Mouse (Mus musculus) midbrain, embryonic 11.5 days (tissue): ENCODE measurements around the gene A930004D18Rik. TPM values are rescaled to one million over a fixed set of nuclear protein-coding genes. Genes with fewer than 3 reads are reported as not detected.

Source experiments
- ATAC-seq: fragments of 200-750 bp; cut with Nextera tagmentation; 2 replicates; pipeline ENCODE4 v1.8.0; 2017; ENCODE audit warnings: moderate TSS enrichment, moderate library complexity; ENCODE audit not compliant: low FRiP score
- DNase-seq: peaks from one replicate; pipeline ENCODE4 v3.0.0; 2015; ENCODE audit warnings: low spot score; ENCODE audit errors: missing footprints
- H3K27ac ChIP-seq: fragments of 300-500 bp; sonication (generic); 2 replicates; pipeline ENCODE4 v1.5.1; 2014; ENCODE audit warnings: low read depth, low read length
- H3K27me3 ChIP-seq: fragments of 300-500 bp; sonication (generic); 2 replicates; pipeline ENCODE4 v1.6.1; 2014; ENCODE audit warnings: mild to moderate bottlenecking, low read length, moderate library complexity, mixed read lengths; ENCODE audit not compliant: control insufficient read depth, insufficient read depth
- H3K36me3 ChIP-seq: fragments of 300-500 bp; sonication (generic); 2 replicates; pipeline ENCODE4 v1.6.1; 2014; ENCODE audit warnings: mild to moderate bottlenecking, low read length, moderate library complexity, mixed read lengths; ENCODE audit not compliant: control insufficient read depth, insufficient read depth
- H3K4me1 ChIP-seq: fragments of 300-500 bp; sonication (generic); 2 replicates; pipeline ENCODE4 v1.6.1; 2014; ENCODE audit warnings: low read length; ENCODE audit not compliant: control insufficient read depth, insufficient read depth
- H3K4me2 ChIP-seq: fragments of 300-500 bp; sonication (generic); 2 replicates; pipeline ENCODE4 v1.6.1; 2014; ENCODE audit warnings: mild to moderate bottlenecking, moderate library complexity
- H3K4me3 ChIP-seq: fragments of 300-500 bp; sonication (generic); 2 replicates; pipeline ENCODE4 v1.5.1; 2014; ENCODE audit warnings: low read depth, low read length
- H3K9ac ChIP-seq: fragments of 300-500 bp; sonication (generic); 2 replicates; pipeline ENCODE4 v1.6.1; 2014; ENCODE audit warnings: low read length
- H3K9me3 ChIP-seq: fragments of 300-500 bp; sonication (generic); 2 replicates; pipeline ENCODE4 v1.6.1; 2016; ENCODE audit warnings: low read length; ENCODE audit not compliant: control insufficient read depth
- WGBS: fragments of 180-500 bp; shearing (Covaris S2); extraction: QIAGEN DNeasy Blood & Tissue Kit; methylation state at CpG from one replicate; pipeline ENCODE4 v1.1.7; 2014; 5-methylcytosine and 5-hydroxymethylcytosine counted together
- polyA plus RNA-seq: library from polyadenylated mRNA; unstranded; fragments of >200 nt; fragmentation: Nextera tagmentation; extraction: Ambion mirVana; gene quantifications from 2 replicates; pipeline ENCODE4 v1.2.1, GENCODE M21; 2014

Gene A930004D18Rik
- 10.5 and 11.6 TPM in 2 replicates for polyA plus RNA-seq

DNA sequence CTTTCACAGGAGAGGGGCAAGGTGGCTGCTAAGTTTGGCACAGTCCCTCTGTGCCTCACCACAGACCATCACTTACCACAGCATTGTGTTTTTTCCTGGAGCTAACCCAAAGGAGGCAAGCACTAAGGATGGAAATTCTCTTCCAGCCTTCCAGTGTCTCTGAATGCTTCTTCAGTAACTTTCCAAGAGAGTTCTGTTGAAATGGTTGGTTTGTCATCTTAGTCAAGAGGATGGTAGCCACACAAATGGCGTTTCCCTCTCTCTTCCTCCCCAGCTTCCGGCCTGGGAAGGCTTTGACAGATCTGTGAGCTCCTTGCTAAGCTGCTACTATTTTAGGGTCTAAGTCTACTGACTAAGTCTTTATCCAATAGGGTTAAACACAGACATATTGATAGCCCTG lies at the start of gene A930004D18Rik:
TSS of gene A930004D18Rik (minus strand) at position 247 of the 400 bp plus-strand sequence.
- no peak for ATAC-seq
- H3K4me2 ChIP-seq, result peak within 1 kb of the TSS; percentile 94
- H3K9me3 ChIP-seq, result no peaks in the 10 kb centered on the region
- DNase-seq, result peak; percentile 92
- peaks cover 69% of the 10 kb centered on the region for H3K4me1 ChIP-seq
- peak within 1 kb of the TSS; percentile 50; the same call in 1 of the 2 replicates for H3K4me3 ChIP-seq
- H3K36me3 ChIP-seq, result no peaks in the 10 kb centered on the region
- H3K9ac ChIP-seq, result peak within 1 kb of the TSS; percentile 98
- 23% methylated on average over 2 of the region's 2 CpGs for WGBS
- no peaks in the 10 kb centered on the region for H3K27me3 ChIP-seq
- no peak within 1 kb of the TSS for H3K27ac ChIP-seq

GRCm38 (mm10) chr2:18080182-18080860 lies 42.8 kb upstream of the A930004D18Rik start:
- Histone ChIP-seq H3K4me1 (no peaks in the 10 kb centered on the region), H3K4me3 (no peak overlapping the region), H3K36me3 (peaks cover 4% of the 10 kb centered on the region), H3K4me2 (no peak overlapping the region), H3K27ac (no peak overlapping the region), H3K9me3 (no peaks in the 10 kb centered on the region), H3K9ac (no peak overlapping the region), H3K27me3 (no peaks in the 10 kb centered on the region)
- ATAC-seq, result no peak
- no peak for DNase-seq
- 93% methylated on average over 2 of the region's 2 CpGs for WGBS

- 92% methylated on average over 2 of the region's 2 CpGs for WGBS
These were observed 34.4 kb upstream of the A930004D18Rik start for GRCm38 (mm10) chr2:18071947-18072346.

GRCm38 (mm10) chr2:18068071-18068796 lies 30.7 kb upstream of the A930004D18Rik start:
- 85% methylated on average over 4 of the region's 4 CpGs for WGBS
- no peaks in the 10 kb centered on the region for H3K9me3 ChIP-seq
- ATAC-seq (no peak), DNase-seq (peak; percentile 81)
- no peak overlapping the region for H3K4me2 ChIP-seq
- no peaks in the 10 kb centered on the region for H3K36me3 ChIP-seq
- H3K27me3 ChIP-seq, result no peaks in the 10 kb centered on the region
- no peak overlapping the region for H3K9ac ChIP-seq
- peaks cover 8% of the 10 kb centered on the region for H3K4me1 ChIP-seq
- no peak overlapping the region for H3K4me3 ChIP-seq
- no peak overlapping the region for H3K27ac ChIP-seq

More at GRCm38 (mm10) chr2:18071947-18072346, 34.4 kb upstream of the A930004D18Rik start:
- no peak for ATAC-seq
- Histone ChIP-seq H3K4me2 (no peak overlapping the region), H3K9me3 (no peaks in the 10 kb centered on the region), H3K27me3 (no peaks in the 10 kb centered on the region), H3K4me1 (no peaks in the 10 kb centered on the region), H3K36me3 (no peaks in the 10 kb centered on the region), H3K27ac (no peak overlapping the region), H3K4me3 (no peak overlapping the region), H3K9ac (no peak overlapping the region)
- DNase-seq, result no peak

DNA sequence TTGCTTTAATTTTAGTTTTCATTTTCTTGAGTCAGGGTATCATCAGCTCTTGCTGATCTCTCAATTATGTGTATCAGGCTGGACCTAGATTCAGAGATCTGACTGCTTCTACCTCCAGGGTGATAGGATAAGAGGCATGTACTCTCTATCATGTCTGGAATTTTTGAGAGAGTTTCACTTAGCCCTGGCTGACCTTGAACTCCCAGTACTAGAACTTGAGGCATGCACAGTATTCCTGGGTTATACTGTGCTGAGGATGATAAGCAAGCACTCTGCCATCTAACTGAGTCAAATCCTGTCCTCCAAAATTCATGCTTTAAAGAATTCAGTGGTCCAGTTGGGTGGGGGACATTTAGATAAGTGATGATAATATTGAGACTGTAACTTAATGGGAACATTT lies 28.9 kb upstream of the A930004D18Rik start:
- H3K27me3 ChIP-seq, result no peaks in the 10 kb centered on the region
- H3K27ac ChIP-seq, result no peak overlapping the region
- ATAC-seq (no peak), DNase-seq (peak; percentile 78)
- no peaks in the 10 kb centered on the region for H3K36me3 ChIP-seq
- H3K4me1 ChIP-seq, result peaks cover 8% of the 10 kb centered on the region
- no peaks in the 10 kb centered on the region for H3K9me3 ChIP-seq
- H3K4me3 ChIP-seq, result peak overlapping the region; percentile 92; the same call in 1 of the 2 replicates
- peak overlapping the region; percentile 90; the same call in 1 of the 2 replicates for H3K4me2 ChIP-seq
- H3K9ac ChIP-seq, result no peak overlapping the region

GRCm38 (mm10) chr2:18065708-18066030 lies 28.1 kb upstream of the A930004D18Rik start:
- Histone ChIP-seq H3K9me3 (no peaks in the 10 kb centered on the region), H3K27ac (peak overlapping the region; percentile 76), H3K4me1 (peaks cover 8% of the 10 kb centered on the region), H3K4me2 (peak overlapping the region; percentile 90), H3K9ac (peak overlapping the region; percentile 99), H3K36me3 (no peaks in the 10 kb centered on the region), H3K4me3 (peak overlapping the region; percentile 92), H3K27me3 (no peaks in the 10 kb centered on the region)
- DNase-seq, result peak; percentile 95
- ATAC-seq, result no peak
- WGBS, result 4% methylated on average over 6 of the region's 6 CpGs

- Histone ChIP-seq H3K36me3 (no peaks in the 10 kb centered on the region), H3K4me2 (peak overlapping the region; percentile 90), H3K4me1 (peaks cover 10% of the 10 kb centered on the region), H3K27me3 (no peaks in the 10 kb centered on the region), H3K27ac (peak overlapping the region; percentile 100), H3K9ac (peak overlapping the region; percentile 99), H3K4me3 (peak overlapping the region; percentile 92), H3K9me3 (no peaks in the 10 kb centered on the region)
- under 1% methylated on average over 62 of the region's 85 CpGs for WGBS
- DNase-seq (peak; percentile 96), ATAC-seq (peak; percentile 79)
These were observed 27.6 kb upstream of the A930004D18Rik start for GRCm38 (mm10) chr2:18064941-18065707.

DNA sequence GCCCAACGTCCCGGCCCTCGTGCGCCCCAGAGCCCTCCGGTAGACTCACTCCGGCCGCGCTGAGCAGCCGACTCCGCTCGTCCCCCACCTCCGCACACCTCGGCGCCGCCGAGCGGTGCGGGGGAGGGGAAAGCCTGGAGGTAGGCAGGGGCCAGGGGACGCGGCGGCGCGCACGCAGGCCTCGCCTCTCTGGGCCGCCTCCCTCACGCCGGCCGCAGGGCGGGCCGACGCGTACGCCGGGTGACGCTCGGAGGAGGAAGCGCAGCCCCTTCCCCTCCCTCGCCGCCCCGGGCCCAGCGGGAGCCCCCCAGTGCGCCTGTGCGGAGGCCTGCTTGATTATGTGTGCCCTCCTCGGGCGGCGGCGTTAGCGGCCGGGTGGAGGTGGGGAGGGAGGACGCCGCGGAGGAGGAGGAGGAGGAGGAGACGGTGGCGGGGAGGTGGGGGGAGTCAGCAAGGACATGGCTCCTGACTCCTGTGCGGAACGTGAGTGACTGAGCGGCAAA lies 26.9 kb upstream of the A930004D18Rik start:
- H3K36me3 ChIP-seq, result no peaks in the 10 kb centered on the region
- ATAC-seq, result peak; percentile 95
- H3K27me3 ChIP-seq, result no peaks in the 10 kb centered on the region
- H3K27ac ChIP-seq, result peak overlapping the region; percentile 100
- H3K4me1 ChIP-seq, result peaks cover 11% of the 10 kb centered on the region
- DNase-seq, result peak; percentile 99
- peak overlapping the region; percentile 92 for H3K4me3 ChIP-seq
- no peaks in the 10 kb centered on the region for H3K9me3 ChIP-seq
- H3K4me2 ChIP-seq, result peak overlapping the region; percentile 90
- H3K9ac ChIP-seq, result peak overlapping the region; percentile 99
- WGBS, result under 1% methylated on average over 48 of the region's 58 CpGs
